Mouse (Mus musculus): ENCODE measurements at regions not wholly inside any gene's neighbourhood (a gene's known extent, or its start where the extent isn't known, plus 50 kb on each side); places are given as distances from the start of the nearest gene placed in this dataset.

DNA sequence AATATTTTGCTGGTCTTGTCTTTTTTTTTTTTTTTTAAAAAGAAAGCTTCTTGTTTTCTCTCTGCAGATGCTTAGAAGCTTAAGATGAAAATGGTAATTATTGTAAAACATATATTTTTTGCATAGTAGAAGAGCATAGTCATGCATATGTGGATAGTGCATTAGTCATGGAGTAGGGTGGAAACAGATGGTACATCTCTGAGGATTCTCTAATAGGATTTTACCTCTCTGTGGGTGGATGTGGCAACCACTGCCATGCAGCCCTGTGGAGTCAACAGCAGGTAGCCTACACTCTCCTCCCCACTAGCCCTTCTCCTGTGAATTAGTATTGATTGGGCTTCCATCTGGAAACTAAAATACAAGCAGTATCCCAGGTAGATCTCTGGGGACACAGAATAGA, 409.2 kb downstream of the Nr4a2 start:
- Histone ChIP-seq H3K27ac (no peak overlapping the region), H3K4me3 (no peak overlapping the region)
- peak in 1 of 2 experiments; percentile 3 for DNase-seq (ENCODE audit: low spot score in 2 of 2)
- TF ChIP-seq CTCF (conservative IDR thresholded peaks at IDR 0.05) = no peak

DNA sequence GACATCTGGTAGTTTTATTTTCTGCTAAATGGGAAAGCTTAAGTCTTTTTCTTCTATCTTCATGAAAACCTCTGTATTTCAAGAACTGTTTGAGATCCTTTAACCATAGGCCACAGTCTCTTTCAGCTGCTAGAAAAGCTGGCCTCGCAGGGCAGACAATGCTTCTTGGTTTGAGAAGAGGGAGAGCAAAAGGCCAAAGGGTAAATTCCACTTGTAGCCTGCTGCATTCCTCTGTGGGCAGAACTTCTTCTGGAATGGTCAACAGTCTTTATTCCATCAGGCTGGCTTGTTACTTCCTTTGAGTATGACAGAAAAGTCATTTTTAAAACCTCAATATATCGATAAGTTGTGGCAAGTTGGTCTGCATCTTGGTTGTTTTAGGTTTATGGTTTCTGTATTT, 440.2 kb downstream of the Nr4a2 start:
- Histone ChIP-seq H3K4me3 (no peak overlapping the region), H3K27ac (no peak overlapping the region)
- DNase-seq (ENCODE audit: low spot score in 2 of 2) = no peak
- no peak for TF ChIP-seq CTCF (conservative IDR thresholded peaks at IDR 0.05)

DNA sequence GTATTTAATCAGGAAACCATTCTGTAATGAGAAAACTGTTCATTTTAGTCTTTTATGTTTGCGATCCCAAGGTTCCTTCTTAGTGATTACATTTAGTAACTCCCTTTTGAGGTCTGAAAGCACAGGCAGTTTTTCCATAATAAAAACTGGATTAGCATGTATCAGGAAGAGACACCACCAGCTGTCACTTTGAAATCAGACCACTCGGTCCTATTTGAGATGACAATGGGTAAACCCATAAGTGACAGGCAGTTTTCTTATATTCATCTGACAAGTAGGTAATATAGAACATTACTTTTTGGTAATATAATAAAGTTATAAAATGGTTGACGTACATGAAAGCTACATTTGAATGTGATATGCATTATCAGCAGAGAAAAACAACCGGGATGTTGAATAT, 449.9 kb downstream of the Nr4a2 start:
- no peak for TF ChIP-seq CTCF (conservative IDR thresholded peaks at IDR 0.05)
- Histone ChIP-seq H3K27ac (no peak overlapping the region), H3K4me3 (no peak overlapping the region)
- no peak for DNase-seq (ENCODE audit: low spot score in 2 of 2)

DNA sequence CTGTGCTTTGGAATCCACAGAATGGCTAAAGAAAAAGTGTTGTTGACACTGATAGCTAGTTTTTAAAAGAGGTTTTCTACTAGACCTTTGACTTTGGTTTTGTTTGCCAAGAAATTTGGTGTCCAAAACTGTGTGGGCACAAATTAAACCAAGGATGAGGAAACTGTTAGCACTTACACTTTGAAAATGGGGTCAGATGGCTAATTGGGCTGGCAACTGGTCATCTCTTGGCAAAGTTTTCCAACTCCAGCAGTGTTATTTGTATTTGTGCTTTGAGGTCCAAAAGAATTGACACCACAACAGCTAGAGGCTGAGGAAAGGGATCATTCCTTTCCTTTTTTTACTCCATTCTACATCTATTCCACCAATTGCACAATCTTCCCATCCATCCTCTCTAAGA, 451.1 kb downstream of the Nr4a2 start:
- DNase-seq (ENCODE audit: low spot score in 2 of 2) = peak in 1 of 2 experiments; percentile 14
- Histone ChIP-seq H3K4me3 (no peak overlapping the region), H3K27ac (no peak overlapping the region)
- TF ChIP-seq CTCF (conservative IDR thresholded peaks at IDR 0.05) = no peak

DNA sequence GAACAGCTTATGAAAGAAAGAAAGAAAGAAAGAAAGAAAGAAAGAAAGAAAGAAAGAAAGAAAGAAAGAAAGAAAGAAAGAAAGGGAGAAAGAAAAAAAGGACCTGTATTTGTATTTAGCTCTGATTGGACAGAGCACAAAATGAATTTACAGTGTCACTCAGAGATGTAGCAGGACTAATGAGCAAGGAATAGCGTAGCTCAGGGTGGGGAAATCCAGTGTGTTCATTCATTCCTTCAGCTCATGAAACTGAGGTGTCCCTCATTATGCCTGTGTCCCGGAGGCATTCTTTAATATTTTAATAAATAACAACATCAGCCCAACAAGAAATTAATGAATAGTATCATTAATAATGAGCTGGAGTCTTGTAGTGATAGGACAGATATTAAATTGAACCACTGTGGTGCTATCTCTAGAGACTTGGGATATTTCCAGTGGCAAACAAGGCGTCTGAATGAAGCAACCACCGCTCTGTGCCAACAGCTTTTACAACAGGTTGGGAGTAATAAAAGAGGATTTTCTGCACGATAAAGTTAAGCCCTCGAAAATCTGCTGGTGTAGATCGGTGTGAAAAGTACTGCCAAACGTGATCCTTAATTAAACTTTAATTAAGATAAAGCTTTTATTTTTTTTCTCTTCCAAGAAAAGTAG, 461.4 kb downstream of the Nr4a2 start:
- DNase-seq (ENCODE audit: low spot score in 2 of 2) = no peak
- H3K4me3 ChIP-seq = no peak overlapping the region
- TF ChIP-seq CTCF (conservative IDR thresholded peaks at IDR 0.05) = no peak
- no peak overlapping the region for H3K27ac ChIP-seq
